Mouse (Mus musculus): ENCODE measurements around the gene Tspan15. TPM values are rescaled to one million over a fixed set of nuclear protein-coding genes. Genes with fewer than 3 reads are reported as not detected.

The Tspan15 gene
- polyA plus RNA-seq, 1 experiment from 2014 or later, result 3.7 TPM

Small RNA genes within 50 kb of the gene (microRNA-seq; reads per million reads assigned to microRNA genes)
- gene Mir7662 (ENCODE audit: borderline number of aligned reads), result not detected

Other genes with a start within 250 kb of the Tspan15 start
- not detected in 2 replicates for gene Neurog3, start 98.2 kb downstream of the Tspan15 start, polyA plus RNA-seq (2015; fragmentation: Nextera tagmentation; extraction: Ambion mirVana)
- gene Fam241b, start 87.3 kb downstream of the Tspan15 start, polyA plus RNA-seq (2015; fragmentation: Nextera tagmentation; extraction: Ambion mirVana), result 10.5 and 12.6 TPM in 2 replicates
- 0.05 and 0.06 TPM in 2 replicates for gene Tacr2, start 21.2 kb upstream of the Tspan15 start, polyA plus RNA-seq (2015; fragmentation: Nextera tagmentation; extraction: Ambion mirVana)
- 37.2 and 37.4 TPM in 2 replicates for gene Hk1, start 148.7 kb upstream of the Tspan15 start, polyA plus RNA-seq (2015; fragmentation: Nextera tagmentation; extraction: Ambion mirVana)
- 0.12 and 0.13 TPM in 2 replicates for gene Hkdc1, start 191.2 kb upstream of the Tspan15 start, polyA plus RNA-seq (2015; fragmentation: Nextera tagmentation; extraction: Ambion mirVana)
- gene 4930507D05Rik, start 218.2 kb upstream of the Tspan15 start, polyA plus RNA-seq (2015; fragmentation: Nextera tagmentation; extraction: Ambion mirVana), result 0.69 and 0.95 TPM in 2 replicates
- gene Supv3l1, start 218.5 kb upstream of the Tspan15 start, polyA plus RNA-seq (2015; fragmentation: Nextera tagmentation; extraction: Ambion mirVana), result 20.7 and 21.6 TPM in 2 replicates